Mouse (Mus musculus): ENCODE results near the gene 5730596B20Rik.
A peak's percentile ranks its signal among the peaks of the same experiment; 100 is the strongest.

The 5730596B20Rik gene

GRCm38 (mm10) chr6:52225612-52226568 lies 48.6 kb downstream of the 5730596B20Rik start:
- peak; percentile 96 for DNase-seq

- DNase-seq = peak; percentile 76
These were observed 49.4 kb downstream of the 5730596B20Rik start for GRCm38 (mm10) chr6:52226569-52227257.

- DNase-seq = peak; percentile 74
These were observed 50.3 kb downstream of the 5730596B20Rik start for GRCm38 (mm10) chr6:52227470-52228222.

GRCm38 (mm10) chr6:52228475-52229465 lies 51.5 kb downstream of the 5730596B20Rik start:
- peak; percentile 79 for DNase-seq

GRCm38 (mm10) chr6:52229558-52230416 lies 52.5 kb downstream of the 5730596B20Rik start:
- DNase-seq = peak; percentile 79

All from kidney, postnatal 10 days (tissue).